Mouse (Mus musculus): ENCODE measurements around the gene Tmem132d.
A peak's percentile ranks its signal among the peaks of the same experiment; 100 is the strongest.
"Not testable (repeated sequence)": the region's sequence is repeated elsewhere in the genome, so short reads cannot be mapped to it uniquely, and the experiment has no call there.

Tmem132d gene

DNA sequence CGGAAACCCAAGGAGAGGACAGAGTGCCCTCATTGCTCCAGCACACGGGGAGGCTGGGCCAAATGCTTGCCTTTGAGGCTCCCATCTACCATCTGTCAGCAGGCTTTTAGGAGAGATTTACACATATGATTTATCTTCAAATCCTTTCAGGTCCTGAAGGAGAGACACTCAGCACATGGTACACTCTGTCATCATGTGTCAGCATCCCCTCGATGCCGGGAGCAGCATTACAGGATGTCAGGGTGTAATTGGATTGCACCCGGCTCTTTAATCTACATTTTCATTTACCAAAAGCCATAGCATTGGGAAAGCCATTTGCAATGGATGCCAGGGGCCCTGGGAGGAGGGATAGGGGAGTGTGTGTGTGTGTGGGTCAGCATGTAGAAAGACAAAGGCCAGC is 651.7 kb downstream of the Tmem132d start:
- no peak for DNase-seq (ENCODE audit: low spot score in 2 of 2)

DNA sequence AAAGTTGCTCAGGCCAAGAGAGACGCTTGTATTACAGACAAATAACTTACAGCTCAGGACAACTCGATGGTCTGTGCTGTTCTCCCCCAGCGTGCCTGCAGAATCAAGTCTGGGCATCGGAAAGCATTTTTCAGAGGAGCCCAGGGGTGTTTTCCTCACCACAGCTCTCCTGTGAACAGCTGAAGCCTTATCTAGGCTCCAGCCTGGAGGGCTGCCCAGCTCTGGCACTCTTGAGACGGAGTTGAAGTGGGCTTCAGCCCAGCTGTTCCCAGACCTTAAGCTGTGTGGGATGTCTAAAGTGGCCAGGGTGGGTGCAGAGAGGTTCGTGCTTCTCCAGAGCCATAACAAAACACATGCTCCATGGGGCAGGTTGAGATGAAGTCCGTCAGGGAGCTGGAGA is 657.1 kb downstream of the Tmem132d start:
- peak in 1 of 2 experiments; percentile 12 for DNase-seq (ENCODE audit: low spot score in 2 of 2)

DNA sequence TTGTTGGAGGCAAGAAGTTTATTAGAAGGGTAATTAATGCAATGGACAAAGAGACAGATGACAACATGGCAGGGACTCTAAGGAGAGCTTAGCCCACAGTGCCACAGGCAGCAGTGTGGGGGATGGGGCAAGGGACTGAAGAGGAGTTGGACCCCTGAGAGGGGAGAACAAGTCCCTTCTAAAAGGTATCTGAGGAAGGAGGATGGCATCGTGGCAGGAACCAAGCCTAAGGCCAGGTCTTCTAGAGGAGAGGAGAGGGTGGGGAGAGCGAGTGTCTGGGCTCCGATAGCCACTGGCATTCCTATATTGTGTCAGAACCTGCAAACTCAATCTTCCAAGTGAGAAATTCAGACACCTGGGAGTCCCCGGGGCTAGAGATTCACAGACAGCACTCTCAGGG is 674.3 kb downstream of the Tmem132d start:
- DNase-seq (ENCODE audit: low spot score in 2 of 2) = no peak

DNA sequence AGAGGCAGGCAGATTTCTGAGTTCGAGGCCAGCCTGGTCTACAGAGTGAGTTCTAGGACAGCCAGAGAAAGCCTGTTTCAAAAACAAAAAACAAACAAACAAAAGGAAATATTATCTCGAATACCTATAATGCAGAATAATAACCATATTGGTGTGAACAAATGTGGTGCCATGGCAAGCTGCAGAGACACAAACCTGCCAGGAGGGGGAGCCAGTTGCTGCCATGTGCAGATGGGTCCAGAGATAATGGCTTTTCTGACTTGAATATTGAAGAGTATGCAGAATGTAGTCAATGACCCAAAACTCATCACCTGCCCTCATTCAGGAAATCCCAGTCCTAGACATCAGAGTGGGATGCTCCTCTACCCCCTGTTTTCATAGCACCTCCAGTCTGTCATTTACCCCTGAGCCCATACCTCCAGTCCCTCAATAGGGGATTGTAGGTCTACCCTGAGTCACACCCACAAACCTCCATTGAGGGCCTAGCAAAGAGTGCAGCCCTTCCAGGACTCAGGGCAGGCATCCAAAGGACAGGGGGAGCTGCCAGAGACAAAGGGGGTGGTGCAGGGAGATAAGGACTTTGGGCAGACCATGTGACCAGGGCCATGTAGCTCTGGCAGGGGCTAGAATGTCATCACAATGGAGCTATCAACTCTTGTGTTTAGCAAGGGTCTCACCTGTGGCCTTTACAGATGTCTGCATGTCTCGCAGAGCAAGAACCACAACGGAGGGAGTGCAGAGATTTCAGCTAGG is 676.0 kb downstream of the Tmem132d start:
- DNase-seq (ENCODE audit: low spot score in 2 of 2) = no peak

DNA sequence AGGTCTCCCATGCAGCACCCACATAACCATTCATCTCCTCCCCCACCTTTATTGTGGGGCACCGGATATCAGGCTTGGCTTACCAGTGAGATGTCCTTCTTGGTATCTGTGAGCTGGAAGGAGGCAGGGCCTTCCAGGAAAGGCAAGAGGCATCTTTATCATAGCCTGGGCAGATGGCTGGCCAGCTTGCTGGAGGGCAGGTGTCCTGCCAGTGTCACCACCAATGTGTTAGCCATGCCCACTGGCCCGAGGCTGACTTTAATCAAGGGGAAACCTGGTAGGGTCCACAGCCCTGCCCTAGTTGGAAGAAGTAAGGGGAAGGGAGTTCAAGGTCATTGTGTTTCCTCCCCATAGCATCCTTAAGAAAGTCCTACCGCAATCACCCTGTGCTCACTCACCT is 676.9 kb downstream of the Tmem132d start:
- no peak for DNase-seq (ENCODE audit: low spot score in 2 of 2)

DNA sequence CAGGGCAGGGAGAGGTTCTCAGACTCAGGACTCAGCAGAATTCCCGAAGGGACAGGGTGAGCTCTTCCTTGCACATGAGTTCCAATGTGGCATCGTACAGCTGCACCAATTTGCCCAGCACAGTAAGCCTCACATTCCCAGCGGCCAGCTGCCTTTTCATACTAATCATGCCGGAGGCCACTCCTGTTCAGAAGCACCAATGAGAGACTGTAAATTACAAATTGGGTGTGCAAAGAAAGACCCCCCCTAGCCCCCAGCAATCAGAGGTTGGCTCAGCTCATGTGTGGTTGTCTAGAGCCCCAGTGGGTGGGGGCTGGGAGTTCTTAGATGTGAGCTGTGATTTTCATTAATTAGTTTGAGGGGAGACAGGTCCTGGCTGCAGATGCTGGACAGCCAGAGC is 677.3 kb downstream of the Tmem132d start:
- no peak for DNase-seq (ENCODE audit: low spot score in 2 of 2)

DNA sequence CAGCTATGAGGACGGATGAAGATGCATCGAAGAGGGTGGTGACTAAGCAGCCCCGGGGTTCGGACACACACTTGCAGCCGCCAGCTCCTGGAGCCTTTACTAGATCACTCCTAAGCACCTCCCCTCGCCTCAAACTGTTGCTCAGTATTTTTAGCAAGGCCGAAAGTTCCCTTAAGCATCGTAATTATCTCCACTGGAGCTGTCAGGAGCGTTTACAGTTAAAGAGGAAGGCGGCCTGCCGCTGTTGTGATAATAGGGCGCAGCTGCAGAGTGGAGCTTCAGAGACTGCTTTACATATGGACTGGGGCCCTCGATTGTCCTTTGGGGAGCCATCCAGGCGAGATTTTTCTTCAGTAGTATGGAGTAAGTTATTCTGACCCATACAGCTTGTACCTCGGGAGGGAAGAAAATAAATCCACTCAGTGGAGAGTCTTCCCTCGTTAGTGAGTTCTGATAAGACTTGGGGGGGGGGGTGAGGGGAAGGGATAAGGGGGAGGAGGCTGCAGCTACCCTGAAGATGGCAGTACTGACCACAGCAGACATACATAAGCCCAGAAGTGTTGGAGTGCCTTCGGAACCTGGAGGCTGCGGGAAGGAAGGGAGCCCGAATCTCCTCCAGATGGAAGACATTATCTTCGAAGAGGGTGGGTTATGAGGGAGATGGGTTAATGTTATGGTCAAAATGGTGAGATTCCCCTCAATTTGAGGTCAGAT is 681.5 kb downstream of the Tmem132d start:
- no peak for DNase-seq (ENCODE audit: low spot score in 2 of 2)

DNA sequence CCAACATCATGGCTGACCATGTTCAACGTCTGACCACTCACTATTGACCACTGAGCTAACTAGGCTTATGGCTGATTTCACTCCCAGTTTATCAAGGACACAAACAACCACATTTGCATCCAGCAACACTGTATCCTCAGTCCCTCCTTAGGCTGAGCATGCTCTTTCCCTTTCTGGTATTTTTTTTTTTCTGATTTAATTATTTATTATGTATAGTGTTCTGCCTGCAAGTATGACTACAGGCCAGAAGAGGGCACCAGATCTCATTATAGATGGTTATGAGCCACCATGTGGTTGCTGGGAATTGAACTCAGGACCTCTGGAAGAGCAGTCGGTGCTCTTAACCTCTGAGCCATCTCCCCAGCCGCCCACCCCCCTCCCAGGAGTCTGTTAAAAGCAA is 683.3 kb downstream of the Tmem132d start:
- not testable (repeated sequence) for DNase-seq (ENCODE audit: low spot score in 2 of 2)

DNA sequence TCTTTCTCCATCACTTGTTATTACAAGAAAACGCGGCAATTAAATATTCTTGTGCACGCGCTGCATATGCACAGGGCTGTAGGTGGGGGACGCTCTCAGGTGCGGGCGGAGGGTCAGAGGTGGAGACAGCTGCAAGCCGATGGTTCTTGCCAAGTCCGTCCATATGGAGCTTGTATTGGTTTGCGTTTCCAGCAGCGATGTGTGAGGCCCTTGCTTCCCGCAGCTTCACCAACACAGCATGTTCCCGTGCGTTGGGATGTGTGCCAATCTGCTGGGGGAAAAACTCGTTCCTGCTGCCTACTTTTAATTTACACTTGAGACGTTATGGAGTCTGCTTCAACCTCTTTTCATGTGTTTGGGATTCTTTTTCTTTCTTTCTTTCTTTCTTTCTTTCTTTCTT is 691.5 kb downstream of the Tmem132d start:
- DNase-seq (ENCODE audit: low spot score in 2 of 2) = peak in 1 of 2 experiments; percentile 40
